Mouse (Mus musculus): ENCODE measurements at regions not wholly inside any gene's neighbourhood (a gene's known extent, or its start where the extent isn't known, plus 50 kb on each side); places are given as distances from the start of the nearest gene placed in this dataset.

- Histone ChIP-seq H3K4me3 (no peak overlapping the region), H3K9me3 (no peaks in the 10 kb centered on the region), H3K9ac (replicated peaks) (no peak overlapping the region), H3K27ac (replicated peaks) (no peak overlapping the region), H3K27me3 (no peaks in the 10 kb centered on the region), H3K4me1 (peaks cover 26% of the 10 kb centered on the region), H3K36me3 (no peaks in the 10 kb centered on the region), H3K4me2 (replicated peaks) (no peak overlapping the region)
- no peak for ATAC-seq (ENCODE audit: low FRiP score, low read depth)
- 66% methylated on average over 14 of the region's 14 CpGs for WGBS
These were observed 97.4 kb upstream of the Itga6 start for GRCm38 (mm10) chr2:71647914-71648497.

GRCm38 (mm10) chr2:71651662-71652061 lies 93.8 kb upstream of the Itga6 start:
- Histone ChIP-seq H3K9me3 (no peaks in the 10 kb centered on the region), H3K9ac (replicated peaks) (no peak overlapping the region), H3K27me3 (no peaks in the 10 kb centered on the region; the same call in 1 of the 2 replicates), H3K4me1 (peaks cover 48% of the 10 kb centered on the region), H3K4me3 (no peak overlapping the region), H3K27ac (replicated peaks) (peak overlapping the region; percentile 73), H3K4me2 (replicated peaks) (peak overlapping the region; percentile 34; the same call in 1 of the 2 replicates), H3K36me3 (no peaks in the 10 kb centered on the region)
- 17% methylated on average over 2 of the region's 2 CpGs for WGBS
- ATAC-seq (ENCODE audit: low FRiP score, low read depth) = no peak

GRCm38 (mm10) chr2:71652261-71652801 lies 93.1 kb upstream of the Itga6 start:
- 13% methylated on average over 9 of the region's 9 CpGs for WGBS
- H3K27ac ChIP-seq (replicated peaks) = peak overlapping the region; percentile 73
- H3K4me1 ChIP-seq = peaks cover 48% of the 10 kb centered on the region
- H3K9ac ChIP-seq (replicated peaks) = no peak overlapping the region
- H3K4me2 ChIP-seq (replicated peaks) = peak overlapping the region; percentile 34
- no peak overlapping the region for H3K4me3 ChIP-seq
- no peaks in the 10 kb centered on the region for H3K36me3 ChIP-seq
- ATAC-seq (ENCODE audit: low FRiP score, low read depth) = no peak
- no peaks in the 10 kb centered on the region; the same call in 1 of the 2 replicates for H3K27me3 ChIP-seq
- no peaks in the 10 kb centered on the region for H3K9me3 ChIP-seq

- peak overlapping the region; percentile 60 for H3K27ac ChIP-seq (replicated peaks)
- peak; percentile 27; the same call in 1 of the 2 replicates for ATAC-seq (ENCODE audit: low FRiP score, low read depth)
- H3K9ac ChIP-seq (replicated peaks) = peak overlapping the region; percentile 46; the same call in 1 of the 2 replicates
These were observed 90.5 kb upstream of the Itga6 start for GRCm38 (mm10) chr2:71654817-71655503.

GRCm38 (mm10) chr2:71655504-71656390 lies 89.7 kb upstream of the Itga6 start:
- no peaks in the 10 kb centered on the region for H3K9me3 ChIP-seq
- under 1% methylated on average over 19 of the region's 19 CpGs for WGBS

More at GRCm38 (mm10) chr2:71654817-71655503, 90.5 kb upstream of the Itga6 start:
- Histone ChIP-seq H3K36me3 (no peaks in the 10 kb centered on the region), H3K4me2 (replicated peaks) (no peak overlapping the region), H3K27me3 (no peaks in the 10 kb centered on the region; the same call in 1 of the 2 replicates), H3K9me3 (no peaks in the 10 kb centered on the region), H3K4me3 (no peak overlapping the region), H3K4me1 (peaks cover 41% of the 10 kb centered on the region)
- 9% methylated on average over 8 of the region's 8 CpGs for whole genome bisulfite sequencing

GRCm38 (mm10) chr2:71656611-71657244 lies 88.7 kb upstream of the Itga6 start:
- WGBS = 55% methylated on average over 8 of the region's 8 CpGs
- no peak overlapping the region for H3K4me2 ChIP-seq (replicated peaks)
- ATAC-seq (ENCODE audit: low FRiP score, low read depth) = no peak
- H3K36me3 ChIP-seq = no peaks in the 10 kb centered on the region
- no peaks in the 10 kb centered on the region; the same call in 1 of the 2 replicates for H3K27me3 ChIP-seq
- H3K4me3 ChIP-seq = no peak overlapping the region
- peaks cover 38% of the 10 kb centered on the region for H3K4me1 ChIP-seq
- no peak overlapping the region; the same call in 1 of the 2 replicates for H3K27ac ChIP-seq (replicated peaks)
- no peaks in the 10 kb centered on the region for H3K9me3 ChIP-seq
- H3K9ac ChIP-seq (replicated peaks) = no peak overlapping the region

More at GRCm38 (mm10) chr2:71655504-71656390, 89.7 kb upstream of the Itga6 start:
- ATAC-seq (ENCODE audit: low FRiP score, low read depth) = peak; percentile 83
- no peaks in the 10 kb centered on the region for H3K36me3 ChIP-seq
- peak overlapping the region; percentile 60 for H3K27ac ChIP-seq (replicated peaks)
- peak overlapping the region; percentile 34 for H3K4me3 ChIP-seq
- H3K27me3 ChIP-seq = no peaks in the 10 kb centered on the region; the same call in 1 of the 2 replicates
- peak overlapping the region; percentile 58 for H3K4me2 ChIP-seq (replicated peaks)
- peak overlapping the region; percentile 46 for H3K9ac ChIP-seq (replicated peaks)
- peaks cover 41% of the 10 kb centered on the region for H3K4me1 ChIP-seq

GRCm38 (mm10) chr2:71661438-71661837 lies 84.0 kb upstream of the Itga6 start:
- Histone ChIP-seq H3K36me3 (no peaks in the 10 kb centered on the region), H3K9me3 (no peaks in the 10 kb centered on the region), H3K4me2 (replicated peaks) (no peak overlapping the region), H3K4me1 (peaks cover 3% of the 10 kb centered on the region; the same call in 1 of the 2 replicates), H3K9ac (replicated peaks) (no peak overlapping the region), H3K27ac (replicated peaks) (no peak overlapping the region), H3K27me3 (no peaks in the 10 kb centered on the region), H3K4me3 (no peak overlapping the region)
- ATAC-seq (ENCODE audit: low FRiP score, low read depth) = no peak

GRCm38 (mm10) chr2:71661986-71662385 lies 83.4 kb upstream of the Itga6 start:
- Histone ChIP-seq H3K27me3 (no peaks in the 10 kb centered on the region), H3K9ac (replicated peaks) (no peak overlapping the region), H3K9me3 (no peaks in the 10 kb centered on the region), H3K36me3 (no peaks in the 10 kb centered on the region), H3K4me1 (no peaks in the 10 kb centered on the region), H3K4me2 (replicated peaks) (no peak overlapping the region), H3K4me3 (no peak overlapping the region), H3K27ac (replicated peaks) (no peak overlapping the region)
- WGBS = 97% methylated on average over 5 of the region's 5 CpGs
- ATAC-seq (ENCODE audit: low FRiP score, low read depth) = no peak

GRCm38 (mm10) chr2:71663453-71663852 lies 82.0 kb upstream of the Itga6 start:
- no peaks in the 10 kb centered on the region for H3K4me1 ChIP-seq
- no peak overlapping the region for H3K4me2 ChIP-seq (replicated peaks)
- WGBS = 94% methylated on average over 8 of the region's 8 CpGs
- H3K9me3 ChIP-seq = no peaks in the 10 kb centered on the region
- no peak overlapping the region for H3K27ac ChIP-seq (replicated peaks)
- no peaks in the 10 kb centered on the region for H3K36me3 ChIP-seq
- H3K27me3 ChIP-seq = no peaks in the 10 kb centered on the region
- no peak for ATAC-seq (ENCODE audit: low FRiP score, low read depth)
- H3K4me3 ChIP-seq = no peak overlapping the region
- no peak overlapping the region for H3K9ac ChIP-seq (replicated peaks)

- H3K27me3 ChIP-seq = no peaks in the 10 kb centered on the region
- no peaks in the 10 kb centered on the region for H3K9me3 ChIP-seq
- no peak overlapping the region for H3K4me2 ChIP-seq (replicated peaks)
- no peak overlapping the region for H3K27ac ChIP-seq (replicated peaks)
- WGBS = 77% methylated on average over 2 of the region's 2 CpGs
- H3K9ac ChIP-seq (replicated peaks) = no peak overlapping the region
- H3K36me3 ChIP-seq = no peaks in the 10 kb centered on the region
- no peak for ATAC-seq (ENCODE audit: low FRiP score, low read depth)
- no peak overlapping the region for H3K4me3 ChIP-seq
- no peaks in the 10 kb centered on the region for H3K4me1 ChIP-seq
These were observed 78.5 kb upstream of the Itga6 start for GRCm38 (mm10) chr2:71666927-71667326.

- Histone ChIP-seq H3K27ac (replicated peaks) (no peak overlapping the region), H3K4me3 (no peak overlapping the region), H3K36me3 (no peaks in the 10 kb centered on the region), H3K9me3 (no peaks in the 10 kb centered on the region), H3K27me3 (no peaks in the 10 kb centered on the region), H3K9ac (replicated peaks) (no peak overlapping the region), H3K4me2 (replicated peaks) (no peak overlapping the region), H3K4me1 (no peaks in the 10 kb centered on the region)
- 93% methylated on average over 3 of the region's 3 CpGs for WGBS
- no peak for ATAC-seq (ENCODE audit: low FRiP score, low read depth)
These were observed 77.7 kb upstream of the Itga6 start for GRCm38 (mm10) chr2:71667746-71668145.
